Mouse (Mus musculus) bone marrow, adult 2 months (tissue): ENCODE results near the gene Cd320. TPM values are rescaled to one million over a fixed set of nuclear protein-coding genes. Genes with fewer than 3 reads are reported as not detected.
"Not testable (repeated sequence)": the region's sequence is repeated elsewhere in the genome, so short reads cannot be mapped to it uniquely, and the experiment has no call there.

Experiments used
- H3K27ac ChIP-seq: fragments of 200-500 bp; 2 replicates; pipeline ENCODE4 v1.5.1; 2012; ENCODE audit warnings: low read depth, mild to moderate bottlenecking, control low read depth, inconsistent platforms, low read length; ENCODE audit not compliant: control insufficient read depth, poor library complexity, insufficient read depth
- H3K4me1 ChIP-seq: fragments of 200-500 bp; 2 replicates; pipeline ENCODE4 v1.6.1; 2011; ENCODE audit warnings: low read length; ENCODE audit not compliant: control insufficient read depth, insufficient read depth
- H3K4me3 ChIP-seq: fragments of 200-500 bp; replicated peaks from 2 replicates; pipeline ENCODE3; 2011; ENCODE audit warnings: mild to moderate bottlenecking, low read depth, low read length, control low read depth; ENCODE audit not compliant: control insufficient read depth
- CTCF ChIP-seq: fragments of 200-500 bp; IDR thresholded peaks from 2 replicates; pipeline ENCODE4 v1.5.1; 2011; ENCODE audit warnings: low read length, control low read depth; ENCODE audit not compliant: control insufficient read depth, insufficient read depth
- POLR2A ChIP-seq: fragments of 200-500 bp; IDR thresholded peaks from 2 replicates; pipeline ENCODE4 v1.6.1; 2011; ENCODE audit warnings: low read depth, mild to moderate bottlenecking, control low read depth, low read length, borderline replicate concordance; ENCODE audit not compliant: control insufficient read depth
- whole genome bisulfite sequencing: fragments of 180-500 bp; shearing (Covaris S2); methylation state at CpG from one replicate; pipeline ENCODE4 v1.1.7; 2018; 5-methylcytosine and 5-hydroxymethylcytosine counted together
- polyA plus RNA-seq: library from polyadenylated mRNA; stranded (reverse); fragments of >200 nt; gene quantifications from 2 replicates; pipeline ENCODE4 v1.2.4, GENCODE M21; 2011; ENCODE audit warnings: low replicate concordance; ENCODE audit not compliant: missing spikeins, insufficient read depth, insufficient read length

Cd320 gene
- polyA plus RNA-seq, 1 experiment: 4.6 TPM

DNA sequence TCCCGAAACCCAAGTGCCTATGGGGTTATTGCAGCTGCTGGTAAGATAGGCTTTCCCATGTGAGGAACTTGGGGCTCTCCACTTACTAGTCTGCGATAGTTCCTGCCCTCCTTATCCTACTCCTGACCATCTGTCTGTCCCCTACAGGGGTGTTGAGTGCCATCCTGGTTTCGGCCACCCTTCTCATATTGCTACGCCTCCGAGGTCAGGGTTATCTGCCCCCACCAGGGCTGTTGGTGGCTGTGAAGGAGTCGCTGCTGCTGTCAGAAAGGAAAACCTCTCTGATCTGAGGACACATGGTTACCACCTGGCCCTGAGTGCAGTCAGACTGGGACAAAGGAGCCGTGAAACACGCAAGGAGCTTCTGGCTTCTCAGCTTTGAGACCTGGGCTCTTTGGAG lies 5.2 kb downstream of the Cd320 start:
- TF ChIP-seq POLR2A (no peak), CTCF (no peak)
- 71% methylated on average over 8 of the region's 8 CpGs for WGBS
- H3K27ac ChIP-seq: no peak overlapping the region
- H3K4me1 ChIP-seq: no peaks in the 10 kb centered on the region; the same call in 1 of the 2 replicates
- H3K4me3 ChIP-seq: no peak overlapping the region

DNA sequence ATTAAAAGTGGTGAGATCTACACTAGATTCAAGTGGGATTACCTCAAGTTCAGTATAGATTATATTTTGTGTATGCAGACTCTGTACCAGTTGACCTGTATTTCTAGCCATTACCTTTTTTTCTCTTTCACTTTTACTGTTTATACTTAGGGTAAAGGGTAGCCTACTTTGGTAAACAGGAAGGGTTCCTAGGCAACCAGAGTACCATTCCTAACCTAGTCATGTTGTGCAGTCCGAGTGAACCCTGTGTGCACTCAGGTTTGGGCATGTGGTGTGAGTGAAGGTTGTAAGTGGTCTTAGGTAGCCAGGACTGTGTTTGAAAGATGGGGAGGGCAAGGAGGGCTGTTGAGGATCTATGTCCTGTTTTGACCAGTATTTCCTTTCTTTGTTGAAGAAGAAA lies 8.4 kb downstream of the Cd320 start:
- Histone ChIP-seq H3K4me3 (no peak overlapping the region), H3K4me1 (no peaks in the 10 kb centered on the region; the same call in 1 of the 2 replicates), H3K27ac (no peak overlapping the region)
- TF ChIP-seq CTCF: no peak
- TF ChIP-seq POLR2A: no peak
- 20% methylated on average over 1 of the region's 1 CpGs for WGBS

DNA sequence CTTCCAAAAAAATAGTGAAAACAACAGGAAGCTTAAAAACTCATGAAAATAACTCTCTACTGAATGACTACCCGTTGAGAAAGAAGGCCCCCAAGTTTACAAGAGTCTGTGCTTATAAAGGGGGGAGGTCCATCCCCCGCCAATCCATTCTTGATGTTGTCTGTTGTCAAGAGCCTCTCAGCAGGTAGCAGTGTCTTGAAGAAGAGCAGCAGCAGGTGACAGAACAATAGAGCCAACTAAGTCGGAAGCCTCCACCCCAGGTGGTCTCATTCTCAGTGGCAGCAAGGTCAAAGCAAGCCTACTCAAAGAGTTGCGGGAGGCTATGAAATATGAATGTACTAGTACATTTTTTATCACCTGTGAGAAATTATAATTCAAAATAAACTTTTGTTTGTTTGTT lies 14.9 kb downstream of the Cd320 start:
- 84% methylated on average over 4 of the region's 4 CpGs for WGBS
- TF ChIP-seq POLR2A: no peak
- no peak for TF ChIP-seq CTCF
- Histone ChIP-seq H3K4me3 (no peak overlapping the region), H3K27ac (no peak overlapping the region), H3K4me1 (no peaks in the 10 kb centered on the region)

DNA sequence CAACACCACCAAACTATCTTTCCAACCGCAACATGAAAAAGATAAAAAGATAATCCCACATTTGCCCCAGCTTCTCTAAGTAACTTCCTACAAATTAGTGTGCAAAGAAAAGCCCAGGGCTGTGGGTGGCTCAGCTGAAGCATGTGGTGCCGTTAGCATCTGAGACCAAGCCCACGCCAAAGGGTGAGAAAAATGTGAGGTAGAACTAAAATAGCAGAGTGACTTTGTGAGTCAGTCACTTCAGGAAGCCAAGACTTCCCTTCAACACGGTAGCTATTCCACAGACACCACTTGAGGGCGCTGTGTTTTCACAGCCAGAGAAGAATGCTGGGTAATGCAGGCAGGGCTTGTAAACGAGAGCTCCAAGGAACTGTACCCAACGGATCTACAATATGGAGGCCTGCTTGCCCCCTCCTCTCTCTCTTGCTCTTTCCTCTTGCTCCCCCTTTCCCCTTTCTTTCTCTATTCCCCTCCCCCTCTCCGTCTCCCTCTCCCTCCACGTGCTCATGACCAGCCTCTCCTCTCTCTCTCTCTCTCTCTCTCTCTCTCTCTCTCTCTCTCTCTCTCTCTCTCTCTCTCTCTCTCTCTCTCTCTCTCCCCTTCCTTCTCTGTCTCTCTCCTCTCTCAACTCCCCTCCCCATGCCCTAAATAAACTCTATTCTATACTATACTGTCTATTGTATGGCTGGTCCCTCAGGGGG lies 22.6 kb downstream of the Cd320 start:
- H3K4me3 ChIP-seq: peak overlapping the region; percentile 27
- TF ChIP-seq CTCF: peak; percentile 70
- TF ChIP-seq POLR2A: no peak
- H3K4me1 ChIP-seq: no peaks in the 10 kb centered on the region; the same call in none of the 2 replicates
- H3K27ac ChIP-seq: no peak overlapping the region
- 9% methylated on average over 9 of the region's 9 CpGs for WGBS

DNA sequence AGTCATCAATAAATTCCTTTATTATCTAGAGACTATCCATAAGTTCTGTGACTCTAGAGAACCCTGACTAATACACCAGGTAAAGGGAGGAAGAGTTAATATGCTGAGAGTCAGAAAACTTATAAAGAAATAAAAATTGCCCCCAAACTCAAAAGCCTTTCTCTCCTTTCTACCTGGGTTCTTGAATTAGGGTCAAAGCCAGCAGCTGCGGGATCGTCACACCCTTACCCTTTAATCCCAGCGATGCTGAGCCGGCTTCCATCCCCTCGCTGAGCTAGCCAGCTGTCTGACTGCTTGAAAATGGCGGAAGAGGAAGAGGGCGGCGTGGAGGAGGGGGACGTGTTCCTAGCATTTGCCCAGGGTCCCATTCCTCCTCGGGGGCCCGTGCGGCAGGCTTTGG lies 30.6 kb downstream of the Cd320 start, which contains the start of gene Gm7029:
Gm7029 (plus strand) TSS at position 301 of the 400 bp plus-strand sequence.
- not testable (repeated sequence) for H3K27ac ChIP-seq, H3K4me1 ChIP-seq, H3K4me3 ChIP-seq
- 91% methylated on average over 4 of the region's 12 CpGs for WGBS

DNA sequence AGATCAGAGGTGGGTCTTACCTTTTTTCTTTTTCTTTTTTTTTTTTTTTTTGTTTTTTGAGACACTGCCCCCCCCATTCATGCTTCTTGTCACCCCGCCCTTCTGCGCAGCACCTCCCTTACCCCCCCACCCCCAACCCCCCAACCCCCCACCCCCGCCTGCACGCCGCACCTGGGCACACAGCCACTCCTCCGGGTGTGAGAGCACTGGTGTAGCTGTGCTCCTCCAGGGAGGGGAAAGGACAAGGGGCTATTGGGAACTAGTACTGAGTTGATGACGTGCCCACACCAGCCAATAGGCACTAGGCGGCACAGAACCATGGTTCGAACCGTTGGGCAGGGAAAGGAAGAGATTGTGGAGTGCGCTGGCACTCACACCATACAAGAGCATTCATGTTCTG lies 31.5 kb downstream of the Cd320 start:
- Histone ChIP-seq H3K27ac (no peak overlapping the region), H3K4me1 (no peaks in the 10 kb centered on the region), H3K4me3 (no peak overlapping the region)
- WGBS: 95% methylated on average over 11 of the region's 11 CpGs
- no peak for TF ChIP-seq CTCF
- TF ChIP-seq POLR2A: no peak

DNA sequence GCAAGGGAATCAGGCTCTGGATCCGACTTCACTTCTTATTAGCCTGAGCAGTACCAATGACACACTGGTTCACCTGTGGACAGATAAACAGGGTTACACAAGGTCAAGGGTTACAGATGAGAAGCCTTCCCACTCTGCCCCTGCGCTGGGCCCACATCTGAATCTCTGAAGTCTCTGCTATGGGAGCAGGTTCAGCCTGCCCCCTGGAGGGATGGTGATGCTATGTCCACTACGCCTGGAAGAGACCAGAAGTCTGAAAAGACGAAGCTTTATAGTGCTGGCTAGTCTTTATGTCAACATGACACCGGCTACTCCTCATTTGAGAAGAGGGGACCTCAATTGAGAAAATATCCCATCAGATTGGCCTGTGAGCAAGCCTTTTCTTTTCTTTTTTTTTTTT lies 32.9 kb downstream of the Cd320 start:
- H3K4me3 ChIP-seq, H3K27ac ChIP-seq, H3K4me1 ChIP-seq: not testable (repeated sequence)
- peak; percentile 24; the same call in 1 of the 2 replicates for TF ChIP-seq CTCF
- 81% methylated on average over 5 of the region's 5 CpGs for WGBS

DNA sequence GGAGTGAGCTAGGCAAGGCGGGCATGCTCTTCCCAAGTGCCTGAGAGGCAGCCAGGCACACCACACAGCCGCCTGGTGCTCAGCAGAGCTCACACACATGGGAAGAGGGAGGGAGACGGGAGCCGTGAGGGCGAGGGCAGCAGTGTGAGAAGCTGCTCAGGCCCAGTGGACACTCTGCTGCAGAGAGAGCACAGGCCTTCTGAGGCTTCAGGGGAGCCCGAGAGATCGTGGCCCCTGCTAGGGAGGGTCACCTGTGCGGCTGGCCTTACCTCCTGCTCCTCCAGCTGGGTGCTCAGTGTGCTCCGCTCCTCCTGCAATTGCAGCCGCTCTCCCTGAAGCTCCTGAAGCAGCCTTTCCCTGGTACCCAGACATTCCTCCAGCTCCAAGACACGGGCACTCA lies 41.4 kb downstream of the Cd320 start:
- WGBS: 90% methylated on average over 10 of the region's 11 CpGs
- not testable (repeated sequence) for H3K27ac ChIP-seq, H3K4me3 ChIP-seq, H3K4me1 ChIP-seq

DNA sequence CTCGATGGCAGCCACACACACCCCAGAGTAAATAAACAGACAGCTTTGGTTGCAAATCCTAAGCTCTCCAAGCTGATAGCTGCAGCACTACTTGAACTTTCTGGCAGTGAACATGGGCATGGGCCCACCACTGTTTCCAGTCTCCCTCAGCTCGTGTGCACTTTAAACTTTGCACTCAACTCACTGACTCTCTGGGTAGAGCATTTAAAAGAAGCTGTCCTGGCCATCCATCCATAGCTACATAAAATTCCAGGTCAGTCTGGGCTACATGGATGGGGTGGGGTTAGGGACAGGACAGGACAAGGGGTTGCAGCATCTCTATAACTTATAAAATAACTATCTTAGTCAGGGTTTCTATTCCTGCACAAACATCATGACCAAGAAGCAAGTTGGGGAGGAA lies 44.9 kb downstream of the Cd320 start:
- H3K4me3 ChIP-seq, H3K4me1 ChIP-seq, H3K27ac ChIP-seq: not testable (repeated sequence)
- WGBS: 76% methylated on average over 2 of the region's 2 CpGs

DNA sequence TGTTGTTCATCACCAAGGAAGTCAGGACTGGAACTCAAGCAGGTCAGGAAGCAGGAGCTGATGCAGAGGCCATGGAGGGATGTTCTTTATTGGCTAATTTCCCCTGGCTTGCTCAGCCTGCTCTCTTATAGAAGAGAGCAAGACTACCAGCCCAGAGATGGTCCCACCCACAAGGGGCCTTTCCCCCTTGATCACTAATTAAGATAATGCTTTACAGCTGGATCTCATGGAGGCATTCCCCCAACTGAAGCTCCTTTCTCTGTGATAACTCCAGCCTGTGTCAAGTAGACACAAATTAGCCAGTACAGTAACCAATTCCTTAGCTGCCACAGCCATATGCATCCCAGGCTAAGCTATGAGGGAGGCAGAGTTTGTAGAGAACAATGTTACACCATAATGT lies 45.3 kb downstream of the Cd320 start:
- not testable (repeated sequence) for H3K4me3 ChIP-seq, H3K4me1 ChIP-seq, H3K27ac ChIP-seq

DNA sequence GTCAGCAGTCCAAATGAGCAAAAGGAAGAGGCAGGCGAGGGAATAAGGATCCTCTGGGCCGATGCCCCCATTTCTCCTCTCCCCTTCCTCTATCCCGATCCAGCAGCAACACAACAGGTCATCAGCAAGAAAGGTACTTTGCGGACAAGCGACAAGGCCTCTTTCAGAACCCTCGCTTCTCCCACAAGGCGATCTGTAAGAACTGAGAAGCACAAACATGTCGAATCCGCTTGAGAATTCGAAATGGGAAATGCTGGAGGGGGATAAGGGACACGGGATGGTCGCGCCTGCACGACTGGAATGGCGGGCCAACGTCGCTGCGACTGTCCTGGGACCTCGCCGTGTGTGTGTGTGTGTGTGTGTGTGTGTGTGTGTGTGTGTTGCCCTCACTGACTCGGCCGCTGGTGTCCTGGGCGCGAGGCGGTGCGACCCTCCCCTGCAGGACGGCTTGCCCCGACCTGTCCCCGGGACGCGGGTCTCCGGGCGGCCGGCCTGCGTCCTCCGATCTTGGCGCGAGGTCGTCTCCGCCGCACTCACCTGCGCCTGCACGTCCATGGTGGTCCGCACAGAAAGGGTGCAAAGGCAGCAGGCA lies 47.1 kb downstream of the Cd320 start:
- peak overlapping the region; percentile 81 for H3K27ac ChIP-seq

More for the DNA sequence above, 47.1 kb downstream of the Cd320 start:
- WGBS: under 1% methylated on average over 44 of the region's 44 CpGs
- H3K4me1 ChIP-seq: not testable (repeated sequence)
- peak overlapping the region; percentile 99 for H3K4me3 ChIP-seq
